Mouse (Mus musculus) CH12.LX (cell line): ENCODE measurements around the gene Capns1. TPM values are rescaled to one million over a fixed set of nuclear protein-coding genes. Genes with fewer than 3 reads are reported as not detected.

Experiments used
- DNase-seq: peaks from one replicate; pipeline ENCODE4 v3.0.0-alpha.2; 2013; ENCODE audit errors: extremely low read depth
- H3K27ac ChIP-seq: 2 replicates; pipeline ENCODE4 v1.5.1; 2012; ENCODE audit warnings: low read depth, mild to moderate bottlenecking, control low read depth, moderate library complexity; ENCODE audit not compliant: insufficient read depth
- H3K27me3 ChIP-seq: replicated peaks from 2 replicates; pipeline ENCODE3; 2012; ENCODE audit warnings: inconsistent platforms
- H3K36me3 ChIP-seq, 2 experiments: replicated peaks in 1 of 2; 2 replicates each; pipeline versions ENCODE3 to v1.6.1; 2012; ENCODE audit warnings: inconsistent platforms in 1 of 2, low read length in 1 of 2, mild to moderate bottlenecking in 1 of 2, mixed read lengths in 1 of 2, moderate library complexity in 1 of 2; ENCODE audit not compliant: control insufficient read depth in 1 of 2, insufficient read depth in 1 of 2
- H3K4me1 ChIP-seq, 2 experiments: 2 replicates each; pipeline ENCODE4 v1.6.1; 2012; ENCODE audit warnings: inconsistent platforms in 1 of 2, moderate library complexity in 1 of 2; ENCODE audit not compliant: insufficient read depth in 2 of 2, control insufficient read depth in 1 of 2
- H3K4me2 ChIP-seq: 2 replicates; pipeline ENCODE4 v1.6.1; 2012; ENCODE audit warnings: low read depth, mild to moderate bottlenecking, control low read depth; ENCODE audit not compliant: poor library complexity, insufficient read depth, severe bottlenecking
- H3K4me3 ChIP-seq, 3 experiments: fragments of 150-350 bp in 1 of 3; sonication (generic) in 1 of 3; replicated peaks in 1 of 3; 2 replicates each; pipeline versions ENCODE3 to v1.5.1; 2011 to 2012; ENCODE audit warnings: low read depth in 2 of 3, low read length in 2 of 3, mild to moderate bottlenecking in 2 of 3, moderate library complexity in 2 of 3, control low read depth in 1 of 3, improper control_type of control experiment in 1 of 3, inconsistent platforms in 1 of 3, mixed read lengths in 1 of 3; ENCODE audit not compliant: poor library complexity in 1 of 3
- H3K79me2 ChIP-seq: replicated peaks from 2 replicates; pipeline ENCODE4 v1.6.1; 2012; ENCODE audit warnings: mild to moderate bottlenecking, moderate library complexity; ENCODE audit not compliant: control insufficient read depth, poor library complexity, insufficient read depth, severe bottlenecking; ENCODE audit errors: extremely low read depth
- H3K9ac ChIP-seq: 2 replicates; pipeline ENCODE4 v1.6.1; 2012; ENCODE audit warnings: low read depth, mild to moderate bottlenecking, control low read depth, moderate library complexity; ENCODE audit not compliant: insufficient read depth
- H3K9me3 ChIP-seq: replicated peaks from 2 replicates; pipeline ENCODE3; 2012; ENCODE audit warnings: low read length, inconsistent platforms, mixed read lengths
- CHD1 ChIP-seq: IDR thresholded peaks from 2 replicates; pipeline ENCODE4 v1.6.1; 2012; ENCODE audit warnings: low read depth, low read length, improper control_type of control experiment, inconsistent platforms
- CHD2 ChIP-seq: IDR thresholded peaks from 2 replicates; pipeline ENCODE4 v1.6.1; 2011; ENCODE audit warnings: low read length, improper control_type of control experiment
- E2F4 ChIP-seq: IDR thresholded peaks from 2 replicates; pipeline ENCODE4 v1.6.1; 2011; ENCODE audit warnings: low read depth, low read length, improper control_type of control experiment; ENCODE audit not compliant: insufficient replicate concordance
- ELF1 ChIP-seq: IDR thresholded peaks from 2 replicates; pipeline ENCODE4 v1.6.1; 2014; ENCODE audit warnings: low read depth, mild to moderate bottlenecking, inconsistent platforms, low read length, improper control_type of control experiment
- KAT2A ChIP-seq: IDR thresholded peaks from 2 replicates; pipeline ENCODE4 v1.6.1; 2012; ENCODE audit warnings: low read length, improper control_type of control experiment, inconsistent platforms; ENCODE audit not compliant: insufficient replicate concordance
- MAFK ChIP-seq: IDR thresholded peaks from 2 replicates; pipeline ENCODE4 v1.6.1; 2011; ENCODE audit warnings: low read length, improper control_type of control experiment; ENCODE audit not compliant: insufficient replicate concordance
- MAX ChIP-seq: IDR thresholded peaks from 2 replicates; pipeline ENCODE4 v1.6.1; 2011; ENCODE audit warnings: low read length, improper control_type of control experiment
- MEF2A ChIP-seq: IDR thresholded peaks from 2 replicates; pipeline ENCODE4 v1.6.1; 2014; ENCODE audit warnings: low read depth, mild to moderate bottlenecking, inconsistent platforms, low read length, improper control_type of control experiment, borderline replicate concordance
- MXI1 ChIP-seq: IDR thresholded peaks from 2 replicates; pipeline ENCODE4 v1.6.1; 2011; ENCODE audit warnings: mild to moderate bottlenecking, low read depth, low read length, improper control_type of control experiment
- MYC ChIP-seq: IDR thresholded peaks from 2 replicates; pipeline ENCODE4 v1.6.1; 2011; ENCODE audit warnings: low read depth, mild to moderate bottlenecking, improper control_type of control experiment, low read length
- NELFE ChIP-seq: IDR thresholded peaks from 2 replicates; pipeline ENCODE4 v1.6.1; 2011; ENCODE audit warnings: low read depth, low read length, improper control_type of control experiment
- NRF1 ChIP-seq: IDR thresholded peaks from 2 replicates; pipeline ENCODE4 v1.6.1; 2014; ENCODE audit warnings: low read depth, mild to moderate bottlenecking, inconsistent platforms, low read length, improper control_type of control experiment, moderate library complexity
- PAX5 ChIP-seq: IDR thresholded peaks from 2 replicates; pipeline ENCODE4 v1.6.1; 2012; ENCODE audit warnings: low read length, inconsistent platforms, mixed read lengths
- POLR2AphosphoS2 ChIP-seq: IDR thresholded peaks from 2 replicates; pipeline ENCODE4 v1.6.1; 2011; ENCODE audit warnings: low read depth, low read length, improper control_type of control experiment
- USF1 ChIP-seq: IDR thresholded peaks from 2 replicates; pipeline ENCODE4 v1.6.1; 2014; ENCODE audit warnings: low read depth, mild to moderate bottlenecking, inconsistent platforms, low read length, improper control_type of control experiment
- ZC3H11A ChIP-seq: IDR thresholded peaks from 2 replicates; pipeline ENCODE4 v1.6.1; 2012; ENCODE audit warnings: low read depth, mild to moderate bottlenecking, inconsistent platforms, low read length, improper control_type of control experiment
- ZMIZ1 ChIP-seq: IDR thresholded peaks from 2 replicates; pipeline ENCODE4 v1.6.1; 2012; ENCODE audit warnings: low read depth, mild to moderate bottlenecking, inconsistent platforms, low read length, improper control_type of control experiment
- dilution Hi-C: fragments of 300-500 bp; cut with MboI; formaldehyde crosslinking; loops from 2 replicates; pipeline ENCODE4 v1.14.3; 2020; ENCODE audit warnings: low sequenced_read_pairs; ENCODE audit not compliant: extremely low pct_unique_long_range_greater_than_20kb, extremely low pct_ligation_motif_present
- in situ Hi-C: fragments of 300-500 bp; cut with MboI; formaldehyde crosslinking; loops from 3 replicates; pipeline ENCODE4 v1.14.3; 2019; ENCODE audit warnings: low sequenced_read_pairs, low pct_ligation_motif_present, low pct_unique_long_range_greater_than_20kb, mixed read lengths
- polyA plus RNA-seq: library from polyadenylated mRNA; unstranded; fragments of >175 nt; gene quantifications from 2 replicates; pipeline ENCODE4 v1.2.1, GENCODE M21; 2012; ENCODE audit warnings: low read depth; ENCODE audit not compliant: insufficient read length
- total RNA-seq, 2 experiments: library from RNA; depleted of rRNA; stranded (reverse); fragments of 300-350 nt in 1 of 2; fragments of >200 nt in 1 of 2; gene quantifications; 2 replicates each; pipeline ENCODE4 v1.2.3; 2012 to 2014

Capns1 gene
- total and polyA plus RNA-seq, 3 experiments, result 101 to 233 (median 219) TPM

DNA sequence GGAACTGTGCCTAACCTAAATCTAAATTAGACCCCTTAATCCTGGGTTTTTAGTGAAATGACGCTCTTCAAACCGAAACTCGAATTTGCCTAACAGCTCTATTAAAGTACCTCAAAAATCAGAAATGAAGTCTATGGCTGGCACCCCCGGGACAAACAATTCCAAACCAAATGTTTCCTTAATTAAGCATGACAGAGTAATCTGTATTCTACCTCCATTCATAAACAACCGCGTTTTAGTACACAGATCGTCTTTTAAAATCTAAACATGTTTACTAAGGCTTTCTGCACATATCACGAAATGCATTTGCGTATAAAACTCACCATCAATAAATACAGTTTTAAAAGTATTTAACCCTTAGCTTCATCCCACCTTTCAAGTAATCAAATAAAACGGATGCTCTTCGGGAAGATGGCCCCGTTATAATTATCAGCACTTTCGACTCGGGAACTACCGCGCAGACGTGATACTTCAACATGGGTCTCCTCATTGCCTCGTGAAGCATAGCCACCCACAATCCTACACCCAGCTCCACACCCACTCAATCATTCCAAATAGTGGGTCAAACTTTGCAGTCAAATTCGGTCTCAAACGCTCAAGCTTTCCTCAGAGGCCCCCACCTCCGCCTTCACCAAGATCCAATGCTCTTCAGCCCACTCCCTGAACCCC is 29.6 kb downstream of the Capns1 start:
- peak; percentile 35 for DNase-seq
- Histone ChIP-seq H3K9ac (peak overlapping the region; percentile 92), H3K4me2 (peak overlapping the region; percentile 76), H3K27me3 (no peaks in the 10 kb centered on the region), H3K36me3 (peaks cover 15 to 44% of the 10 kb centered on the region in 2 experiments), H3K4me3 (peak overlapping the region; percentile 86 to 98 (median 94)), H3K27ac (peak overlapping the region; percentile 25; the same call in 1 of the 2 replicates), H3K79me2 (peaks cover 53% of the 10 kb centered on the region), H3K9me3 (peaks cover 33% of the 10 kb centered on the region), H3K4me1 (peaks cover 6 to 16% of the 10 kb centered on the region in 2 experiments)
- dilution Hi-C loops, result no loop called here
- TF ChIP-seq NELFE (no peak), CHD1 (peak; percentile 85; the same call in 1 of the 2 replicates)
- in situ Hi-C loops, result no loop called here

DNA sequence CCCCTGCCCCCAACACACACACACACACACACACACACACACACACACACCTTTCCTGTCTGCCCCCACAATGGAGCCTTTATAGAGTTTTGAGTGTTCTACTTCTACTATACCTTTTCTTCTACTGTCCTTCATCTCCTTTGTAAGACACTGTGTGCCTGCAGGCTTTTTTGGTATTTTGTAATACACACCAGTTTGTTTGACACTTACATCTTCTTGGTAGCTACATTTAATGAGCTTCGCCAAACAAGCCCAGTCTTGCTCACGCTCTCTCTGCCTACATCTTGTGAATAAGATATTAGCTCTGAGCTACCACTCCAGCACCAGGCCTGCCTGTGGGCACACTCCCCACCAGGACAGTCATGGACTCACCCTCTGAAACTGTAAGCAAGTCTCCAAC is 33.9 kb downstream of the Capns1 start:
- peaks cover 71% of the 10 kb centered on the region for H3K79me2 ChIP-seq
- no peak overlapping the region for H3K4me3 ChIP-seq
- no peak overlapping the region for H3K4me2 ChIP-seq
- TF ChIP-seq NRF1 (no peak), USF1 (no peak), KAT2A (no peak), CHD2 (no peak), MEF2A (no peak), ZC3H11A (no peak), E2F4 (no peak), MAFK (no peak), NELFE (no peak), ZMIZ1 (no peak), POLR2AphosphoS2 (no peak), MAX (no peak), MXI1 (no peak), PAX5 (no peak), ELF1 (no peak), MYC (no peak)
- in situ Hi-C loops, result no loop called here
- H3K4me1 ChIP-seq, result peaks cover 0 to 8% of the 10 kb centered on the region in 2 experiments; a peak in 1 of 4 replicates
- no peaks in the 10 kb centered on the region for H3K27me3 ChIP-seq
- no peak overlapping the region for H3K27ac ChIP-seq
- H3K9ac ChIP-seq, result no peak overlapping the region
- peaks cover 53 to 78% of the 10 kb centered on the region in 2 experiments for H3K36me3 ChIP-seq
- peaks cover 73% of the 10 kb centered on the region for H3K9me3 ChIP-seq
- DNase-seq, result no peak
- dilution Hi-C loops, result no loop called here
